Mouse (Mus musculus): Measurements from ENCODE around the gene Tet3. TPM values are rescaled to one million over a fixed set of nuclear protein-coding genes. Genes with fewer than 3 reads are reported as not detected.

The Tet3 gene
- total RNA-seq, 2 experiments from 2014 or later, result 13.5 to 55.9 TPM

- ATAC-seq (replicated peaks; ENCODE audit: low FRiP score, low TSS enrichment, poor library complexity, severe bottlenecking), result no peak
Measured at GRCm38 (mm10) chr6:83423400-83424052, 35.4 kb downstream of the Tet3 start.

GRCm38 (mm10) chr6:83421866-83422649 is 36.8 kb downstream of the Tet3 start:
- ATAC-seq (replicated peaks; ENCODE audit: low FRiP score, low TSS enrichment, poor library complexity, severe bottlenecking), result no peak

- no peak for ATAC-seq (replicated peaks; ENCODE audit: low FRiP score, low TSS enrichment, poor library complexity, severe bottlenecking)
Measured at GRCm38 (mm10) chr6:83419516-83419915, 39.4 kb downstream of the Tet3 start.

- no peak for ATAC-seq (replicated peaks; ENCODE audit: low FRiP score, low TSS enrichment, poor library complexity, severe bottlenecking)
Measured at GRCm38 (mm10) chr6:83417531-83417930, 41.4 kb downstream of the Tet3 start.

GRCm38 (mm10) chr6:83417104-83417502 is 41.8 kb downstream of the Tet3 start:
- ATAC-seq (replicated peaks; ENCODE audit: low FRiP score, low TSS enrichment, poor library complexity, severe bottlenecking), result no peak

GRCm38 (mm10) chr6:83416261-83417103 is 42.4 kb downstream of the Tet3 start:
- no peak for ATAC-seq (replicated peaks; ENCODE audit: low FRiP score, low TSS enrichment, poor library complexity, severe bottlenecking)

- ATAC-seq (replicated peaks; ENCODE audit: low FRiP score, low TSS enrichment, poor library complexity, severe bottlenecking), result no peak
Measured at GRCm38 (mm10) chr6:83415356-83415940, 43.4 kb downstream of the Tet3 start.

- ATAC-seq (replicated peaks; ENCODE audit: low FRiP score, low TSS enrichment, poor library complexity, severe bottlenecking), result no peak
Measured at GRCm38 (mm10) chr6:83414601-83415355, 44.1 kb downstream of the Tet3 start.

- ATAC-seq (replicated peaks; ENCODE audit: low FRiP score, low TSS enrichment, poor library complexity, severe bottlenecking), result no peak
Measured at GRCm38 (mm10) chr6:83413686-83414085, 45.2 kb downstream of the Tet3 start.

GRCm38 (mm10) chr6:83412854-83413401 is 46.0 kb downstream of the Tet3 start:
- ATAC-seq (replicated peaks; ENCODE audit: low FRiP score, low TSS enrichment, poor library complexity, severe bottlenecking), result 0 out of 2 replicates have a peak, but pooled peaks have one; percentile 8

- no peak for ATAC-seq (replicated peaks; ENCODE audit: low FRiP score, low TSS enrichment, poor library complexity, severe bottlenecking)
Measured at GRCm38 (mm10) chr6:83412362-83412853, 46.5 kb downstream of the Tet3 start.

- 0 out of 2 replicates have a peak, but pooled peaks have one; percentile 34 for ATAC-seq (replicated peaks; ENCODE audit: low FRiP score, low TSS enrichment, poor library complexity, severe bottlenecking)
Measured at GRCm38 (mm10) chr6:83411635-83412361, 47.1 kb downstream of the Tet3 start.

- no peak for ATAC-seq (replicated peaks; ENCODE audit: low FRiP score, low TSS enrichment, poor library complexity, severe bottlenecking)
Measured at GRCm38 (mm10) chr6:83410046-83410706, 48.7 kb downstream of the Tet3 start.

- no peak for ATAC-seq (replicated peaks; ENCODE audit: low FRiP score, low TSS enrichment, poor library complexity, severe bottlenecking)
Measured at GRCm38 (mm10) chr6:83408510-83408909, 50.4 kb downstream of the Tet3 start.

- no peak for ATAC-seq (replicated peaks; ENCODE audit: low FRiP score, low TSS enrichment, poor library complexity, severe bottlenecking)
Measured at GRCm38 (mm10) chr6:83405511-83406064, 53.3 kb downstream of the Tet3 start.

- ATAC-seq (replicated peaks; ENCODE audit: low FRiP score, low TSS enrichment, poor library complexity, severe bottlenecking), result no peak
Measured at GRCm38 (mm10) chr6:83404571-83404970, 54.3 kb downstream of the Tet3 start.

- no peak for ATAC-seq (replicated peaks; ENCODE audit: low FRiP score, low TSS enrichment, poor library complexity, severe bottlenecking)
Measured at GRCm38 (mm10) chr6:83403481-83403880, 55.4 kb downstream of the Tet3 start.
